Mouse (Mus musculus) thymus, postnatal 4 days (tissue): Measurements from ENCODE around the gene Mapkap1.
A peak's percentile ranks its signal among the peaks of the same experiment; 100 is the strongest.

Source experiments
- DNase-seq: peaks from one replicate; pipeline ENCODE4 v3.0.0; 2021

Gene Mapkap1

GRCm38 (mm10) chr2:34635249-34636165 is 228.9 kb downstream of the Mapkap1 start:
- no peak for DNase-seq

GRCm38 (mm10) chr2:34638955-34639650 is 232.5 kb downstream of the Mapkap1 start:
- DNase-seq, result peak; percentile 94

DNA sequence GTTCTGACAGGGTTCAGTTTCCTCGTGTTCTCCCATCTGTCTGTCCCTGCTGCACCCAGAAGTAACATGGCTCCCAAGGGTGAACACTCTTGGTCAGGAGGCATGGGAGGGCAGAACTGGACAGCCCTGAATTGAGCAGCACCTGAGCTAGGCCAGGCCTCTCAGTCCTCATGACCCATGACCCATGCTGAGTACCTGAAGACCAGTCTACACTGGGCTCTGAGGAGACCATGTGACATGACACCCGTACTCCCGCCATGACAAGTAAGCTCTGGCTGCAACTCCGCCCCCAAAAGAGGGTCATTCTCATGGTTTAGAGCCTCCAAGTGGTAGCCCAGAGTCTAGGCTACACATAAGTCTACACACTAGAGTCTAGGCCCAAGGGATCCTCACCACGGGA is 233.2 kb downstream of the Mapkap1 start:
- no peak for DNase-seq

DNA sequence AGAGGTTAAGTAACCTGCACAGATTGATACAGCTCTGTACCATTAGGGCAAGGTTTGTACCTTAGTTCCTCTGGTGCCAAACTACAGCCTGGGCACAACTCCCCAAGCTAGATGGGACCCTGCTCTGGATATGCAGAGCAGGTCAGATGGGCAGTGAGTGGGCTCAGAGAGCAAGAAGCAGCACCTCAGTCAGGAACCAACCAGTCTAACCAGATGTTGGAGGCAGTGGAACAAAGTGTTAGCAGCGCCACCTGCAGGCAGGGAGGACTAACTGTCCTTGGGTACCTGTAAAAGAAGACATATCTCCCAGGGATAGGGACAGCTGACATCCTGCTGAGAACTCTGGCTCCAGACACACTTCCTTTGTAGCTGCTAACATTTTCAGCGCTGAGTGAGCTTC is 235.8 kb downstream of the Mapkap1 start:
- DNase-seq, result peak; percentile 88

- DNase-seq, result peak; percentile 66
Measured at GRCm38 (mm10) chr2:34644571-34645526, 238.3 kb downstream of the Mapkap1 start.

DNA sequence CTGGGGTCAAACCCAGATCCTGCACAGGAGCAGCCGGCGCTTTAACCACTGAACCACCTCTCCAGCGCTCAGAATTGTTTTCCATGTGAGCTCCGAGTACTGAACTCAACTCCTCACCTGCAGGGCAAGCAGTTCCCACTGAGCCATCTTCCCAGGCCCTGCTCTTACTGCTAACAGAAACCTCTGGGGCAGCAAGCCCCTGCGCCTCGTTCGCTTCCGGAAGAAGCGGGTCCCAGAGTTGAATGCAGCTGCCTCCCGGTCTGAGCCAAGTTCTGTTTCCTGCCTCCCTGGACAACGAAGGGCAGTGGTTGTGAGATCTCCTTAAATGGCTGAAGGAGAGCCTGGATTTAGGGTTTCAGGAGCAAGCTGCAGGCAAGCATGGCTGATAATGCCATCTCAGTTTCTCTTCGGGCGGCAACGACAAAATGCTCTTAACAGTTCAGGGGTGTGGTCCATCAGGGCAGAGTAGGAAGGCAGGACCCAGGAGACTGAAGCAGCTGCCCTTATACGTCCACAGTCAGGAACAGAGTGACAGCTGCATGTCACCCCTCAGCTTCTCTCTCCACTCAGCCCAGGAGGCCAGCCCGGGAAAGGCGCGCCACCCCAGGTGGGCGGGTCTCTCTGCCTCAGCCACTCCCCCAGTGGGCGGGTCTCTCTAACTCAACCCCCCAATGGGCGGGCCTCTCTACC is 239.4 kb downstream of the Mapkap1 start:
- DNase-seq, result peak; percentile 93

GRCm38 (mm10) chr2:34646541-34646865 is 239.9 kb downstream of the Mapkap1 start:
- no peak for DNase-seq

GRCm38 (mm10) chr2:34647410-34647809 is 240.8 kb downstream of the Mapkap1 start:
- DNase-seq, result no peak

DNA sequence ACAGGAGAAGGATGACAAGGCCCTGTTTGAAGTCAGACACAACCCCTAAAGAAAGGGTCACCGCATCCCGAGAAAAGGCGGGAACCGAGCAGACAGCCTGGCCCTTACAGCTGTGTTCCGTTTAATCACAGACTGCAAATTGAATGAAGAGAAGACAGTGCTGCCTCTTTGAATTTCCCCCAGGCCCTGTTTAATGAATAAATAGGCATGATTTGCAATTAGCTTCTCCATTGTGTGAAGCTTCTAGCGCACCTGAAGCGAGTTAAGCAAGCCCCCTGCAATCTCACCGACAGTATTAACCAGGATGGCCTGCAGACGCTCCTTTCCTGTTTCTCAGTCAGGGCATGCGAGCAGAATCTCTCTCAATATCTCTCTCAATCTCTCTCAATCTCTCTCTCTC is 261.2 kb downstream of the Mapkap1 start:
- DNase-seq, result no peak

DNA sequence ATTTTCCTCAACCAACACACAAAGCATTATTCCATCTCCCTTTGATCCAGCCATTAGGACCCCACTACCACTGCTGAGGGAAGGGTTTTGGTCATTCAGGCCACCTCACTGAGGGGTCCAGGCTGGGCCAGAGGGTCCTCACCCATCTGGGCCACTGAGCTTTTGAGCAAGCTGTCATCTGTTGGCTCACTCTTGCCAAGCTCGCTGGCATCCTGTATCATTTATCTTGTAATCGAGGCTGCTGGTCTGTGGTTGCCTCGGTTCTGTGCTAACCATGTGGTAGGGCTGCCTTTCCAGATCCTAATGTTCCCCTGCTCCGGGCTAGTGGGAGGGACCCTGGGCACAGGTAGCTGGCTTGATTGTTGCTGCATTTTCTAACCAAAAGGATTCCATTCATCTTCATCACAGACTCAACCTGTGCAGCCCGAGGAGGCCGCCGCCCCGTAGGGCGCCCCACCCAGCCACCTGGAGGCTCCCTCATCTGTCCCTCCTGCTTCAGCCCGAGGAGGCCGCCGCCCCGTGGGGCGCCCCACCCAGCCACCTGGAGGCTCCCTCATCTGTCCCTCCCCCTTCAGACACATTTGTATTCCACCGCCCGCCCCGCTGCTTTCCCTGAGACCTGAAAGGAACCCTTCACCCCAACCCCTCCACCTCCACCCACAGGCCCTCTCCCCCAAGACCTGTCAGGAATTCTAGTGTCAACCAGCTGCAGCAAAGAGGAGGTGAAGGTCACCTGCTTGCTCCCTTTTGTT is 262.0 kb downstream of the Mapkap1 start:
- DNase-seq, result peak; percentile 74

DNA sequence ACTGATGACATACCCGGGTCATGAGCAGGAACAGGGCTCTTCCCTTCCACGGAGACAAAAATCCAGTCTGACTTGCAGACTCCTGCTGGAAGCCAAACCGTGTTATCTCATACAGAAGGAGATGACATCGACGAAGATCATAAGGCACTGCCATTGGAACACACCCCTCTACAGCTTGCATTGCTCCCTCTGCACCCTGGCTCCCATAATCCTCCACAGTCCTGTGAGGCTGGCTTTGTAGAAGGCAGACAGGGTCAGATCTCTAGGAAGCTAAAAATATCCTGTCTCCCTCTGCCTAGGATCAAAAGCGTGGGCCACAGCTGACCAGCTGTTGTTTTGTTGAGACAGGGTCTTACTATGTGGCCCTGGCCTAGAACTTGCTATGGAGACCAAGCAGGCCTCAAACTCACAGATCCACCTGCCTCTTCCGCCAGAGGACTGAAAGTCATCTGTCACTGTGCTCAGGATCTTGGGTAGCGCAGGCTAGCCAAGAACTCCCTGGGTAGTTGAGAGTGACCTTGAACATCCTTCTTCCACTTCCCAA is 262.7 kb downstream of the Mapkap1 start:
- no peak for DNase-seq

DNA sequence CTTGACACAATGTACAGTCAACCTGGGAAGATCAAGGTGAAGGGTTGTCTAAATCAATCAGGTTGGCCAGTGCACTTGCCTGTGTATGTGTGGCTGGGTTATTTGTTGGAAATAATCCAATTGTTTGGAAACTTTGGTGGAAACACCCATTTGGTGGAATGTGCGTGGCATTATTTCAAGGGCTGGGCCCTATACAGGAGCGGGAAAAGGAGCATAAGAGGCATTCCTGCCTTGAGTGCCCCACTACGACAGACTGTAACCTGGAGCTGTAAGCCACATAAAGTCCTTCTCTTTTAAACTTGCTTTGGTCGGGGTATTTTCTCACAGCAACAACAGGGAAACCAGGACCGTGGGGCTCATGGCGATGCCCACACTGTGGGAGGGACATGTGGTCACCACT is 263.9 kb downstream of the Mapkap1 start:
- DNase-seq, result no peak

DNA sequence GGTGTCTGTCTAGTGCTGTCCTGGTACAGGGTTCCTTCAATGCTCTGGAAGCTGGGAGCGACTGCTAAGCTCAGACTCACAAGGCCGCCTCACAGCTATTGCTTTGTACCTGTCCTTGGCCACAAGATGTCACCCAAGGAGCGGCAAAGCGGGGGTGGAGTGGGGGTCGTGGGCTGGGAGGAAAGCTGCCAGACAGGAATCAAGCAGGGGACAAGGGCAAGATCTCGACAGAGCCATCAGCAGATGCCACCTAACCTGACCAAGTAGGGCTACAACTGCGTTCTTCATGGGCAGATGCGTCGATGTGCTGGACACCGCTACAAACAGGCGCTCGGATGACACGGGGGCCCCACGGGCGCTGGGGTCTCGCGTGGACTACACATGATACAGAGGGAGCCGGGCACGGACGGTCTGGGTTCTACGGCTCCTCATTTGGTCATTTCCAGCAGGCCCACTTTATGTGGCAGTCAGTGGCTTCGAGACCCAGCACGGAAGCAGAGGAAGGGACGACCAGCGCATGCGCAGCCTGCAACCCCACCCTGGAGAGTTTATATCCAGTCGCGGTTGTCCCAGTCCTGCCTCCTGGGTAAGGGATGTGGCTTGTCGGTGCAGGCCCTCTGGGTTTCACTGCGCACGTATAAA is 264.9 kb downstream of the Mapkap1 start:
- DNase-seq, result peak; percentile 82

DNA sequence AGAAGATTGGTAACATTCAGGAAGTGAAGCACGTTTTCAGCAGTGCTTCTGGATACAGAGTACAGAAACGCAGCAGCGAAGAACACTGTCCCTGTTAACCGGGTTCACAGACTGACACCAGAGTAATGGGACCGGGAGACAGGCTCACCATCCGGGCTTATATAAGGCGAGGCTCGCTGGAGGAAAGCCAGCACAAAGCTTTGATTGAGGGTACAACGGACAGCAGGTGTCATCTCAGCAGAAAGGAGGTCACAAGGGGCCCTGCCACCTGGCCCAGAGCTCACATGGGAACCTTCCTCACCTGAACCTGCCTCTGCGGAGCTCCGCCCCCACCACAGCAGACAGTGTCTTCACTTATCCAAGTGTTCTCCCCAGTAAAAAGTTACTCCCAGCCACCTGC is 267.3 kb downstream of the Mapkap1 start:
- DNase-seq, result peak; percentile 46
